Mouse (Mus musculus): ENCODE results near the gene Il20rb.

DNA sequence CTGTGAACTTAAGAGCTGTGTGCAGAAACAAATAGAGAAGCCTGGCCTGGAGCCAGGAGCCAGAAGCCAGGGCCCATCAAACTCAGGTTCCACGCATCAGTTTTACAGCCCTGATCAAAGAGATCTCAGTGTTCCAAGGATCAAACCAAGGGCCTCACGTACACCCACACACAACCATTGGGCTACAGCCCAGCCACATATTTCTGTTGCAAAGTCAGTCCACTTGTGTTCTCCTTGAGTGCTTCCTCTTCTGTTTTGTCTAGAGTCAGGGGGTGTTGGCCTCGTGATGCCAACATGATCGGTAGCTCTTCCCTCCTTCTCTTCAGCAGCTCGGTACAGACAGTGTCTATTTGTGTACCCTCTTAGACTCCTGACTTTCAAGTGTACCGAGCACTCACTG, 34.2 kb downstream of the Il20rb start:
- no peak for TF ChIP-seq CTCF (IDR thresholded peaks at IDR 0.05; ENCODE audit: low read depth)
- no peak for TF ChIP-seq EP300 (IDR thresholded peaks at IDR 0.05; ENCODE audit: low read depth)
